Mouse (Mus musculus): ENCODE measurements at regions not wholly inside any gene's neighbourhood (a gene's known extent, or its start where the extent isn't known, plus 50 kb on each side); places are given as distances from the start of the nearest gene placed in this dataset.

GRCm38 (mm10) chr7:135911376-135911775 lies 195.2 kb upstream of the Mki67 start:
- ATAC-seq (ENCODE audit: insufficient number of reproducible peaks, insufficient read depth, low FRiP score, low read depth) = no peak

GRCm38 (mm10) chr7:135913923-135914634 lies 197.9 kb upstream of the Mki67 start:
- WGBS = 79% methylated on average over 3 of the region's 3 CpGs
- Histone ChIP-seq H3K27ac (ENCODE audit: low read length) (no peak overlapping the region), H3K9me3 (ENCODE audit: control insufficient read depth, low read depth, low read length) (no peaks in the 10 kb centered on the region; the same call in 1 of the 2 replicates), H3K27me3 (ENCODE audit: control insufficient read depth, insufficient read depth, low read length) (no peaks in the 10 kb centered on the region), H3K9ac (replicated peaks; ENCODE audit: low read depth, low read length) (no peak overlapping the region), H3K36me3 (ENCODE audit: control insufficient read depth, insufficient read depth, low read length) (no peaks in the 10 kb centered on the region), H3K4me1 (ENCODE audit: control insufficient read depth, insufficient read depth, low read length) (no peaks in the 10 kb centered on the region), H3K4me2 (replicated peaks; ENCODE audit: low read depth, low read length) (no peak overlapping the region), H3K4me3 (ENCODE audit: low read depth, low read length) (no peak overlapping the region)
- ATAC-seq (ENCODE audit: insufficient number of reproducible peaks, insufficient read depth, low FRiP score, low read depth) = no peak

More at GRCm38 (mm10) chr7:135911376-135911775, 195.2 kb upstream of the Mki67 start:
- H3K4me1 ChIP-seq (ENCODE audit: control insufficient read depth, insufficient read depth, low read length) = no peaks in the 10 kb centered on the region
- H3K4me3 ChIP-seq (ENCODE audit: low read depth, low read length) = no peak overlapping the region
- no peaks in the 10 kb centered on the region for H3K36me3 ChIP-seq (ENCODE audit: control insufficient read depth, insufficient read depth, low read length)
- no peak overlapping the region for H3K4me2 ChIP-seq (replicated peaks; ENCODE audit: low read depth, low read length)
- no peaks in the 10 kb centered on the region for H3K27me3 ChIP-seq (ENCODE audit: control insufficient read depth, insufficient read depth, low read length)
- H3K9ac ChIP-seq (replicated peaks; ENCODE audit: low read depth, low read length) = no peak overlapping the region
- H3K27ac ChIP-seq (ENCODE audit: low read length) = no peak overlapping the region
- H3K9me3 ChIP-seq (ENCODE audit: control insufficient read depth, low read depth, low read length) = no peaks in the 10 kb centered on the region; the same call in 1 of the 2 replicates

GRCm38 (mm10) chr7:135923876-135924275 lies 207.7 kb upstream of the Mki67 start:
- Histone ChIP-seq H3K4me1 (ENCODE audit: control insufficient read depth, insufficient read depth, low read length) (no peaks in the 10 kb centered on the region), H3K4me3 (ENCODE audit: low read depth, low read length) (no peak overlapping the region), H3K27ac (ENCODE audit: low read length) (no peak overlapping the region), H3K9me3 (ENCODE audit: control insufficient read depth, low read depth, low read length) (no peaks in the 10 kb centered on the region), H3K36me3 (ENCODE audit: control insufficient read depth, insufficient read depth, low read length) (no peaks in the 10 kb centered on the region), H3K27me3 (ENCODE audit: control insufficient read depth, insufficient read depth, low read length) (no peaks in the 10 kb centered on the region), H3K4me2 (replicated peaks; ENCODE audit: low read depth, low read length) (no peak overlapping the region), H3K9ac (replicated peaks; ENCODE audit: low read depth, low read length) (no peak overlapping the region)
- ATAC-seq (ENCODE audit: insufficient number of reproducible peaks, insufficient read depth, low FRiP score, low read depth) = no peak
- WGBS = 72% methylated on average over 7 of the region's 7 CpGs

- H3K9ac ChIP-seq (replicated peaks; ENCODE audit: low read depth, low read length) = no peak overlapping the region
- no peaks in the 10 kb centered on the region for H3K27me3 ChIP-seq (ENCODE audit: control insufficient read depth, insufficient read depth, low read length)
- H3K27ac ChIP-seq (ENCODE audit: low read length) = no peak overlapping the region
- 79% methylated on average over 4 of the region's 4 CpGs for WGBS
- no peak for ATAC-seq (ENCODE audit: insufficient number of reproducible peaks, insufficient read depth, low FRiP score, low read depth)
- no peaks in the 10 kb centered on the region for H3K36me3 ChIP-seq (ENCODE audit: control insufficient read depth, insufficient read depth, low read length)
- no peaks in the 10 kb centered on the region for H3K9me3 ChIP-seq (ENCODE audit: control insufficient read depth, low read depth, low read length)
- no peaks in the 10 kb centered on the region for H3K4me1 ChIP-seq (ENCODE audit: control insufficient read depth, insufficient read depth, low read length)
- no peak overlapping the region for H3K4me2 ChIP-seq (replicated peaks; ENCODE audit: low read depth, low read length)
- H3K4me3 ChIP-seq (ENCODE audit: low read depth, low read length) = no peak overlapping the region
These were observed 208.5 kb upstream of the Mki67 start for GRCm38 (mm10) chr7:135924641-135925040.

- no peaks in the 10 kb centered on the region for H3K9me3 ChIP-seq (ENCODE audit: control insufficient read depth, low read depth, low read length)
- no peaks in the 10 kb centered on the region for H3K27me3 ChIP-seq (ENCODE audit: control insufficient read depth, insufficient read depth, low read length)
- WGBS = 100% methylated on average over 1 of the region's 1 CpGs
- H3K27ac ChIP-seq (ENCODE audit: low read length) = no peak overlapping the region
- H3K36me3 ChIP-seq (ENCODE audit: control insufficient read depth, insufficient read depth, low read length) = no peaks in the 10 kb centered on the region
- no peak for ATAC-seq (ENCODE audit: insufficient number of reproducible peaks, insufficient read depth, low FRiP score, low read depth)
- no peaks in the 10 kb centered on the region for H3K4me1 ChIP-seq (ENCODE audit: control insufficient read depth, insufficient read depth, low read length)
- no peak overlapping the region for H3K4me3 ChIP-seq (ENCODE audit: low read depth, low read length)
- no peak overlapping the region for H3K9ac ChIP-seq (replicated peaks; ENCODE audit: low read depth, low read length)
- no peak overlapping the region for H3K4me2 ChIP-seq (replicated peaks; ENCODE audit: low read depth, low read length)
These were observed 213.9 kb upstream of the Mki67 start for GRCm38 (mm10) chr7:135930091-135930490.

GRCm38 (mm10) chr7:135932595-135933175 lies 216.5 kb upstream of the Mki67 start:
- no peak overlapping the region for H3K27ac ChIP-seq (ENCODE audit: low read length)
- no peak overlapping the region for H3K9ac ChIP-seq (replicated peaks; ENCODE audit: low read depth, low read length)
- H3K4me2 ChIP-seq (replicated peaks; ENCODE audit: low read depth, low read length) = no peak overlapping the region
- 62% methylated on average over 5 of the region's 5 CpGs for WGBS
- no peak for ATAC-seq (ENCODE audit: insufficient number of reproducible peaks, insufficient read depth, low FRiP score, low read depth)
- no peak overlapping the region for H3K4me3 ChIP-seq (ENCODE audit: low read depth, low read length)
- H3K27me3 ChIP-seq (ENCODE audit: control insufficient read depth, insufficient read depth, low read length) = no peaks in the 10 kb centered on the region
- no peaks in the 10 kb centered on the region for H3K36me3 ChIP-seq (ENCODE audit: control insufficient read depth, insufficient read depth, low read length)
- H3K4me1 ChIP-seq (ENCODE audit: control insufficient read depth, insufficient read depth, low read length) = no peaks in the 10 kb centered on the region
- no peaks in the 10 kb centered on the region for H3K9me3 ChIP-seq (ENCODE audit: control insufficient read depth, low read depth, low read length)

GRCm38 (mm10) chr7:135935180-135935579 lies 219.0 kb upstream of the Mki67 start:
- Histone ChIP-seq H3K9ac (replicated peaks; ENCODE audit: low read depth, low read length) (no peak overlapping the region), H3K4me2 (replicated peaks; ENCODE audit: low read depth, low read length) (no peak overlapping the region), H3K4me3 (ENCODE audit: low read depth, low read length) (no peak overlapping the region), H3K36me3 (ENCODE audit: control insufficient read depth, insufficient read depth, low read length) (no peaks in the 10 kb centered on the region), H3K27me3 (ENCODE audit: control insufficient read depth, insufficient read depth, low read length) (no peaks in the 10 kb centered on the region), H3K4me1 (ENCODE audit: control insufficient read depth, insufficient read depth, low read length) (no peaks in the 10 kb centered on the region), H3K27ac (ENCODE audit: low read length) (no peak overlapping the region), H3K9me3 (ENCODE audit: control insufficient read depth, low read depth, low read length) (no peaks in the 10 kb centered on the region)
- no peak for ATAC-seq (ENCODE audit: insufficient number of reproducible peaks, insufficient read depth, low FRiP score, low read depth)
- WGBS = 47% methylated on average over 1 of the region's 1 CpGs

GRCm38 (mm10) chr7:135937465-135937864 lies 221.3 kb upstream of the Mki67 start:
- no peak for ATAC-seq (ENCODE audit: insufficient number of reproducible peaks, insufficient read depth, low FRiP score, low read depth)
- Histone ChIP-seq H3K9me3 (ENCODE audit: control insufficient read depth, low read depth, low read length) (no peaks in the 10 kb centered on the region), H3K27ac (ENCODE audit: low read length) (no peak overlapping the region), H3K36me3 (ENCODE audit: control insufficient read depth, insufficient read depth, low read length) (no peaks in the 10 kb centered on the region), H3K4me2 (replicated peaks; ENCODE audit: low read depth, low read length) (no peak overlapping the region), H3K4me1 (ENCODE audit: control insufficient read depth, insufficient read depth, low read length) (no peaks in the 10 kb centered on the region), H3K9ac (replicated peaks; ENCODE audit: low read depth, low read length) (no peak overlapping the region), H3K4me3 (ENCODE audit: low read depth, low read length) (no peak overlapping the region), H3K27me3 (ENCODE audit: control insufficient read depth, insufficient read depth, low read length) (no peaks in the 10 kb centered on the region)
- WGBS = 88% methylated on average over 3 of the region's 3 CpGs

- no peak overlapping the region for H3K27ac ChIP-seq (ENCODE audit: low read length)
- no peaks in the 10 kb centered on the region for H3K36me3 ChIP-seq (ENCODE audit: control insufficient read depth, insufficient read depth, low read length)
- no peaks in the 10 kb centered on the region for H3K27me3 ChIP-seq (ENCODE audit: control insufficient read depth, insufficient read depth, low read length)
- no peaks in the 10 kb centered on the region for H3K4me1 ChIP-seq (ENCODE audit: control insufficient read depth, insufficient read depth, low read length)
- H3K9me3 ChIP-seq (ENCODE audit: control insufficient read depth, low read depth, low read length) = no peaks in the 10 kb centered on the region
- no peak overlapping the region for H3K4me3 ChIP-seq (ENCODE audit: low read depth, low read length)
- no peak overlapping the region for H3K4me2 ChIP-seq (replicated peaks; ENCODE audit: low read depth, low read length)
- WGBS = 70% methylated on average over 5 of the region's 5 CpGs
- H3K9ac ChIP-seq (replicated peaks; ENCODE audit: low read depth, low read length) = no peak overlapping the region
- no peak for ATAC-seq (ENCODE audit: insufficient number of reproducible peaks, insufficient read depth, low FRiP score, low read depth)
These were observed 223.2 kb upstream of the Mki67 start for GRCm38 (mm10) chr7:135939341-135939740.
